Mouse (Mus musculus): ENCODE measurements around the gene Nr6a1.

Gene Nr6a1

GRCm38 (mm10) chr2:38866711-38867110 is 60.8 kb downstream of the Nr6a1 start:
- no peak for DNase-seq

GRCm38 (mm10) chr2:38864011-38864410 is 63.5 kb downstream of the Nr6a1 start:
- DNase-seq: peak in 1 of 2 experiments; percentile 7

GRCm38 (mm10) chr2:38851797-38852196 is 75.7 kb downstream of the Nr6a1 start:
- DNase-seq: no peak

GRCm38 (mm10) chr2:38846319-38846718 is 81.2 kb downstream of the Nr6a1 start:
- no peak for DNase-seq

- DNase-seq: no peak
Measured at GRCm38 (mm10) chr2:38835489-38835888, 92.0 kb downstream of the Nr6a1 start.

- no peak for DNase-seq
Measured at GRCm38 (mm10) chr2:38831976-38832375, 95.5 kb downstream of the Nr6a1 start.

DNA sequence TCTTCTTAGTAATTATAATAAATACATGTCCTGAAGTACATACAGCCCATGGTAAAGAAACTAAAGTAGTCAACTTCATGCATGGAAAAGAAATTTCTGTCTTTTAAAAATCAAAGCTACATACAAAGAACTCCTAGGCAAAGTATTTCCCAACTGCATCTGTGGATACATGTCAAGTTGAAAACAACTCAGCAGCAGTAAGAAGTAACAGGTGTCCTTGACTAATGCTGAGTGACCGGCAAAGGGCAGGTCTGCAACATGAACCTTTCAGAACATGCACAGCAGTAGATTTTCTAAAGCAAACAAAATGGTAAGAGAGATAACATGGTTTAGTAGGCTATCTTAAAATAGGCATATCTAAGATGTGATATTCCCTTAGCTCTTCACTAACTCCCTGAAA is 98.0 kb downstream of the Nr6a1 start:
- DNase-seq: no peak

DNA sequence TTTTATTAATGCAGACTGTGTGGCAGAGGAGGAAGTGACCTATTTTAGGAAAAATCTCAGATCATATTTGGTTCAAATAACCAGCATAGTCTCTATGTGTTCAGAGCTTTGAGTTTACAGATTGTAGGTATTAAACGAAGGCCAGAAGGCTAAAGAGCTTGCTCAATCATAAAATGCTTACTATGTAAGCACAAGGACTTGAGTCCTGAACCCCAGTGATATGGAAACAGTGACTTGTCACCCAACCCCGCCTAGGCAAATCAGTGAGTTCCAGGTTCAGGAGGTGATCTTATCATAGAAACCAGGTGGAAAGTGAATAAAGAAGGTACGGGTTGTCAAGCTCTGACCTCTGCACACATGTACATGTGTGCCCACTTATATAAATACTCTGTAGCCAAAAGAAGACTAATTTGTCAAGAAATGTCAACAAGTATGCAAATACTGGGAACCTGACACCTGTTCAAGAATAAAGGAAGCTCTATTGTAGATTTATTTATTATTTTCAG is 99.6 kb downstream of the Nr6a1 start:
- no peak for DNase-seq

- no peak for DNase-seq
Measured at GRCm38 (mm10) chr2:38826189-38826588, 101.3 kb downstream of the Nr6a1 start.

- peak in 1 of 2 experiments; percentile 5 for DNase-seq
Measured at GRCm38 (mm10) chr2:38824791-38825768, 102.4 kb downstream of the Nr6a1 start.

- DNase-seq: peak; percentile 6 to 11
Measured at GRCm38 (mm10) chr2:38823912-38824583, 103.4 kb downstream of the Nr6a1 start.

- DNase-seq: no peak
Measured at GRCm38 (mm10) chr2:38823406-38823805, 104.1 kb downstream of the Nr6a1 start.

GRCm38 (mm10) chr2:38822995-38823394 is 104.5 kb downstream of the Nr6a1 start:
- peak; percentile 23 to 26 for DNase-seq

GRCm38 (mm10) chr2:38817487-38817886 is 110.0 kb downstream of the Nr6a1 start:
- DNase-seq: no peak

- DNase-seq: peak; percentile 69 to 71
Measured at GRCm38 (mm10) chr2:38797087-38797624, 130.3 kb downstream of the Nr6a1 start.

DNA sequence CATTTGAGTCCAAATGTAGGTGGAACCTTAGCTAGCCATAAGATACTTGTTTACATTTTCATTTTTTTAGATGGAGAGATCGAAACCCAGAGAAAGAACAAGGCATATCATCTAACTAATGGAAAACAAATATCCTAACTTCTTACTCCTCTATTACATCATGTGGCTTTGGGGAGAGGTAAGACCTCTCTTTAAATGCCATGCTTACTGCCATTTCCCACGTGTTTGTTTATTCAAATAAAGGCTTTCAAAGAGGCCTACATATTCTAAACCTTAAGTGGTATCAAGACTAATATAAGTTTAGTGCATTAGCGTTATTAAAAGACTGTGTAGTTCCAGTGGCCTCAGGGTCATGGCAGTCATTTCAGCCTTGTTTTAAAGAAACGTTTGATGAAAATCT is 140.2 kb downstream of the Nr6a1 start:
- no peak for DNase-seq

DNA sequence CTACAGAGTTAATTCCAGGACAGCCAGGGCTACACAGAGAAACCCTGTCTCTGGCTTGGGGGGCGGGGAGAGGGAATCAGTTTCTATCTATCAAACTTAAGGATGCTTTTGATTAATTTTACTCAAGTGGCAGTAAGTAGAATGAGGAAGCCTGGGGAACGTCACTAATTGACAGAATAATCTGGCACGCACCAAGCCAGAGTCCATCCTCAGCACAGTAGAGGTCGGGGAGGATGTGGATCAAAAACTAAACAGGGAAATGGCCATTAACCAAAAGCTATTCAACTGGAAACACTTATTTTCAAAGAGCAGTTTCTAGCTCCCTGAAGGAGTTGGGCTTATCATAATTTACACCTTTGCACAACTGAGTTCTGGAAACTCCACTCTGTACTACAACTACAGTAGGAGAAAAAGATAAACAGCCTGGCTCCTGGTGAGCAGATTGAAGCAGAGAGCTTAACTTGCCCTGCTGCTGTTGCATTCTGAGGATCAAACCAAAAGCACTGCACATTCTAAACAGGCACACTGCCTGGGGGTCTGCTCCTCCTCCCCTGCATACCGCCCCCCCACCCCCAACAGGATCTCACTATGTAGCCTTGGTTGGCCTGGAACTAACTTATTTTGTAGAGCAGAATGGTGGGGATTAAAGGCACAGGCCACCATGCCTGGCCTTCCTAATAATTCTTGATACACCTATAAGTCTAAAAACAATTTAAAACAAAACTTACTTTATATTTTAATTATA is 141.1 kb downstream of the Nr6a1 start:
- no peak for DNase-seq

- no peak for DNase-seq
Measured at GRCm38 (mm10) chr2:38785113-38785512, 142.4 kb downstream of the Nr6a1 start.

DNA sequence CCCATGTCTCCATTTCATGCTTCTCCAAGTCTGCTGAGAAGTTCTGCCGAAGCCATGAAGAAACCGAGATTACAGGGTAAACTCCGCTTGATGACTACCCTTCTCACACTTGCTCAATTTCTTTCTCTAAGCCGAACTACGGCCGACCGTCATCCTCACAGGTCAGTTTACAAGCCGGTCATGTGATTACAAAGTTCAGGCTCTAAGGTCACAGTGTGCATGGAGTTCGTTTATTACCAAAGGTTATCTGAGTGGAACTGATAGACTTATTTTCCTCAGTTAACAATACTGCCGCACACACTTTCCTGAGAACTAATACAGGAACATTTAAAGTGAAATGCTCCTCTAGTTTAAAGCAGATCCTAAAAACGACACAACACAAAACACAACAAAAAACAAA is 143.1 kb downstream of the Nr6a1 start:
- no peak for DNase-seq

- DNase-seq: no peak
Measured at GRCm38 (mm10) chr2:38783364-38783763, 144.1 kb downstream of the Nr6a1 start.

DNA sequence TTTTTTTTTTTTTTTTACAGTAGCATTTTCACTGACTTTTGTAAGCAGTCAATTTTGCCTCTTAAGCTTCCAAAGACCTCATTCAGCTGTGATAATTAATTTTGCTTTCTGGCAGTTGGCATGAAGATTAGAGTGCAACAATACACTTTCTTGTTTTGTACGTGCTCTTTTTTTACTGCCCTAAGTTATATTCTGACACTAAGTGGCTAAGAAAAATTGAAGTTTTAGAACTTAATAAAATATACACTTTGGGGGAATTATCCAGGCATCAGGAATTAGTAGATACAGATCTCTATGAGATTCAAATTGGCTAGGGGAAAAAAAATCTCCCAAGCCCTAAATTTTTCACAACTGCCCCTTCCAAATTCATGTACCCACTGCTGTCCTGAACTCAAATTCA is 144.8 kb downstream of the Nr6a1 start:
- DNase-seq: no peak

DNA sequence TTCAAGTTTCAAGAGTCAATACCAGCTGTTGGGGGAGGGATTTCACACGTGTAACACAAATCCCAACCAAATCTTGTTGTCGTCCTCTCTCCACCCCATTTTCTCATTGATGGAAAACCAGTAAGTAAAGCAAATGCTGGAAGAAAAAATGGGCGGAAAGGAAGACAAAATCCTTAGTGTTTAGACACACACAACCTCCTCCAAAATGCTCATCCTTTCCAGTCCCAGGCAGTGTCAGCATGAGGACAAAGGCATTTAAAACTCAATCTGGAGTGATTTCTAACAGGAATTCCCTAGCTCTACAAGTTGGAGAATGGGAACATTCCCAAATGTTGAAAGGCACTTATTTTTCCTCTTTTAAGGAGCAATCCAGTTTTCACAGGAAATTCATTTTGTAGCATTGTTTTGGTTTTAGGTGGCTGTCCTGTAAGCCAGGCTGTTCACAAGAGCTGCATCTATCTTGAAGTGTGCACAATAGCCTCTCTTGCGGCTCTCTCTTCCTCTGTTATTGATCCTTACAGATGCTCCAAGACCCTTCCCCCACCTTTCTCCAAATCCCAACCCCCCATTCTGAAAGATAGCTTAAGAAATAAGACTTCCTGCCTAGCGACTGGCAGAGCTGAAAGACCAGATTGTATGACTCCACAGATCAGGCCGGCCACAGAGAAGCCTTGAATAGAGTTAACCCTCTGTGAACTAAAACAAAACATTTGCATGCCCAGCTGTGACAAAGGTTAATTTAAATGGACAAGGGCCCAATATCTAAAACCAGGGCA is 145.4 kb downstream of the Nr6a1 start:
- no peak for DNase-seq

Data from cerebellum, adult 18-20 months (tissue).